Mouse (Mus musculus): ENCODE data around the gene Dhx16. TPM values are rescaled to one million over a fixed set of nuclear protein-coding genes. Genes with fewer than 3 reads are reported as not detected.

Gene Dhx16
- polyA plus RNA-seq, 1 experiment from 2014 or later = 14.2 TPM

DNA sequence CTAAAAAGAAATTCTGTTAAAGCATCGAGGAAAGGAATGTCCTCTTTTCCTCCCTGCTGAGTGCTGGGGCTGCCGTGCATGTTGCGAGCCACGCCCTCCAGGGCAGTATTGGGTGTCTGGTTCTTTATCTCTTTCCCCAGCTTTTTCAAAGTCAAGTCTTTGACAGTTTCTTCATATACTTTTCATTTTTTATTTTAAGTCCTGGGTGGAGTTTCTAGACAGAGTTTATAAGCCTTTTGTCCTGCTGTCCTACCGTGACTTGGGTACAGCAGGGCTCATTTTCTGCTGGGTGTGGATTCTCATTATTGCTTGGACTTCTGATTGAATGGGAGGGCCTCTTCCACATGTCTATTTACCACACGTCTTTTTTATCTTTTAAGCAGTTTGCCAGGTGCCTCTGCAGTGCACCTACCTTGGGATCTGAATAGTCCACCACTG, 40.3 kb downstream of the Dhx16 start:
- H3K36me3 ChIP-seq (ENCODE audit: control insufficient read depth, insufficient read depth, low read length) = peaks cover 5% of the 10 kb centered on the region
- peak overlapping the region; percentile 52 for H3K4me2 ChIP-seq (replicated peaks; ENCODE audit: low read depth)
- 28% methylated on average over 6 of the region's 6 CpGs for WGBS
- peak overlapping the region; percentile 79; the same call in 1 of the 2 replicates for H3K27ac ChIP-seq (replicated peaks)
- DNase-seq (ENCODE audit: low spot score) = no peak
- TF ChIP-seq CTCF (IDR thresholded peaks at IDR 0.05; ENCODE audit: low read depth) (no peak), EP300 (optimal IDR thresholded peaks at IDR 0.05) (no peak)
- peaks cover 4% of the 10 kb centered on the region for H3K4me1 ChIP-seq (replicated peaks; ENCODE audit: control insufficient read depth, insufficient read depth)
- H3K27me3 ChIP-seq (ENCODE audit: control insufficient read depth, insufficient read depth, low read length) = no peaks in the 10 kb centered on the region
- ATAC-seq (ENCODE audit: low FRiP score, low TSS enrichment) = no peak
- no peaks in the 10 kb centered on the region for H3K9me3 ChIP-seq (ENCODE audit: control insufficient read depth, low read length)
- 0 out of 2 replicates have a peak overlapping the region, but pooled peaks have one; percentile 17 for H3K4me3 ChIP-seq (ENCODE audit: low read depth, low read length)
- H3K9ac ChIP-seq (ENCODE audit: low read length) = peak overlapping the region; percentile 41; the same call in 1 of the 2 replicates

DNA sequence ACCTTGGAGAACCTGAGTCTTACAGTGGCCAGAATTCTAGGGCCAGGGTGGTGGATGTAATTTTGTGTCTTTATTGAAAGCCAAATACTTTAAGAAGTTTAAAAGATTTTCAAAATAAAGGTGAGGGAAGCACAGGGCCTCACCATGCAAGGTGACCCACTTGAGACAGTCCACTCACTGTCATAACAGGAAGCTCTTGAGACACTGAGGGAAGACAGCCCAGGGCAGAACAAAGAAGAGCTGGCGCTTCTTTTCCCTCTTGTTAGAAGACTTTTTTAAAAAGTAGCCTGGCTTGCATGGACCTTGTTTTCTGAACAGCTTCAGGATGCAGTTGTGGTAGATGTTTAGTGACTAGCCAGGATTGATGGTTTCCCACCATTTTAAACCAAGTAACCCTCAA, 40.8 kb downstream of the Dhx16 start:
- H3K9me3 ChIP-seq (ENCODE audit: control insufficient read depth, low read length) = no peaks in the 10 kb centered on the region
- no peaks in the 10 kb centered on the region for H3K27me3 ChIP-seq (ENCODE audit: control insufficient read depth, insufficient read depth, low read length)
- peaks cover 4% of the 10 kb centered on the region for H3K4me1 ChIP-seq (replicated peaks; ENCODE audit: control insufficient read depth, insufficient read depth)
- peak overlapping the region; percentile 31; the same call in 1 of the 2 replicates for H3K9ac ChIP-seq (ENCODE audit: low read length)
- H3K4me2 ChIP-seq (replicated peaks; ENCODE audit: low read depth) = peak overlapping the region; percentile 52; the same call in 1 of the 2 replicates
- TF ChIP-seq CTCF (IDR thresholded peaks at IDR 0.05; ENCODE audit: low read depth) = no peak
- no peak for TF ChIP-seq EP300 (optimal IDR thresholded peaks at IDR 0.05)
- peak overlapping the region; percentile 79 for H3K27ac ChIP-seq (replicated peaks)
- DNase-seq (ENCODE audit: low spot score) (no peak), ATAC-seq (ENCODE audit: low FRiP score, low TSS enrichment) (no peak)
- H3K36me3 ChIP-seq (ENCODE audit: control insufficient read depth, insufficient read depth, low read length) = peaks cover 10% of the 10 kb centered on the region
- no peak overlapping the region for H3K4me3 ChIP-seq (ENCODE audit: low read depth, low read length)
- 75% methylated on average over 1 of the region's 1 CpGs for WGBS

- ATAC-seq (ENCODE audit: low FRiP score, low TSS enrichment) = no peak
- peak overlapping the region; percentile 79; the same call in 1 of the 2 replicates for H3K27ac ChIP-seq (replicated peaks)
- TF ChIP-seq EP300 (optimal IDR thresholded peaks at IDR 0.05) (no peak), CTCF (IDR thresholded peaks at IDR 0.05; ENCODE audit: low read depth) (peak; percentile 80)
- no peak overlapping the region for H3K4me3 ChIP-seq (ENCODE audit: low read depth, low read length)
- H3K36me3 ChIP-seq (ENCODE audit: control insufficient read depth, insufficient read depth, low read length) = peaks cover 10% of the 10 kb centered on the region
- no peaks in the 10 kb centered on the region for H3K9me3 ChIP-seq (ENCODE audit: control insufficient read depth, low read length)
- peaks cover 4% of the 10 kb centered on the region for H3K4me1 ChIP-seq (replicated peaks; ENCODE audit: control insufficient read depth, insufficient read depth)
- WGBS = 64% methylated on average over 5 of the region's 5 CpGs
- H3K9ac ChIP-seq (ENCODE audit: low read length) = 0 out of 2 replicates have a peak overlapping the region, but pooled peaks have one; percentile 31
- no peaks in the 10 kb centered on the region for H3K27me3 ChIP-seq (ENCODE audit: control insufficient read depth, insufficient read depth, low read length)
- DNase-seq (ENCODE audit: low spot score) = peak; percentile 45
- H3K4me2 ChIP-seq (replicated peaks; ENCODE audit: low read depth) = no peak overlapping the region
Observed at GRCm38 (mm10) chr17:35920862-35921562, 41.4 kb downstream of the Dhx16 start.

DNA sequence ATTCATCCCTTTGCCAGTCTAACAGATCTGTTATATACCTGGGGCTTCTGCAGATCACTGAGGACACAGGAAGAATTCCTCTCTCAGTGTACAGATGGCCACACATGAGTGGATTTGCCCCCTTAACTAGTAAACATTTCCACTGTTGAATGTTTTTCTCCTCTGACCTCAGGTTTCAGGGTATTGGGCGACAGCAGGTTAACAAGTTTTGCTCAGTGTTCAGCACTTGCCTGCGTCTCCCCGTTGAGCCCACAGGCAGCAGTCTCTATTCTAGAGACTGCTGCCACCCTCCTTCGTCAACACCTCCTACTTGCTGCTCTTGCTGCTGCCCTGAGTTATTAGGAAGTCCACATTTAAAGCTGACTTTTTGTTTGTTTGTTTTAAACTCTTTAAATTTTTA, 42.1 kb downstream of the Dhx16 start:
- Histone ChIP-seq H3K4me3 (ENCODE audit: low read depth, low read length) (no peak overlapping the region), H3K27me3 (ENCODE audit: control insufficient read depth, insufficient read depth, low read length) (no peaks in the 10 kb centered on the region), H3K4me1 (replicated peaks; ENCODE audit: control insufficient read depth, insufficient read depth) (peaks cover 4% of the 10 kb centered on the region), H3K9ac (ENCODE audit: low read length) (no peak overlapping the region), H3K36me3 (ENCODE audit: control insufficient read depth, insufficient read depth, low read length) (peaks cover 14% of the 10 kb centered on the region), H3K9me3 (ENCODE audit: control insufficient read depth, low read length) (no peaks in the 10 kb centered on the region), H3K4me2 (replicated peaks; ENCODE audit: low read depth) (no peak overlapping the region), H3K27ac (replicated peaks) (no peak overlapping the region)
- no peak for TF ChIP-seq CTCF (IDR thresholded peaks at IDR 0.05; ENCODE audit: low read depth)
- TF ChIP-seq EP300 (optimal IDR thresholded peaks at IDR 0.05) = no peak
- DNase-seq (ENCODE audit: low spot score) (no peak), ATAC-seq (ENCODE audit: low FRiP score, low TSS enrichment) (no peak)
- 72% methylated on average over 4 of the region's 4 CpGs for WGBS

DNA sequence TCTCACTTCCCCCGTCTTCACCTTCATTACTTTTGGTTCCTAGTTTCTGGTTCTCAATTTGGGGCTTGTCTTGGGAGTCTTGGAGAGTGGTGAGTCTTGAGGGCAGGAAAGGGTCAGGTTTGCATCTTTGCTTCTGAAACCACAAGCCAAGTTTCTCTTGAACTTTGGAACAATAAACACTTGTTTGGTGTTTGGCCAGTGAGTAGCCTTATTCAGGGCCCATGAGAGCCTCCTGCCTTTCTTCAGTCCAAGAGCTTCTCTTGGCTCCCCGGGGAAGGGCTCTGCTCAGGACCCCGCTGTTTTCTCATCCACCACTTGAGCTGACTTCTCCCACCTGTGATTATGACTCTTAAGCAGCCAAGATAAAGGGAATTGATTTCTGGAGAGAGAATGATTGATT, 42.9 kb downstream of the Dhx16 start:
- Histone ChIP-seq H3K4me2 (replicated peaks; ENCODE audit: low read depth) (no peak overlapping the region), H3K4me1 (replicated peaks; ENCODE audit: control insufficient read depth, insufficient read depth) (peaks cover 4% of the 10 kb centered on the region), H3K36me3 (ENCODE audit: control insufficient read depth, insufficient read depth, low read length) (peaks cover 16% of the 10 kb centered on the region), H3K27ac (replicated peaks) (no peak overlapping the region), H3K9me3 (ENCODE audit: control insufficient read depth, low read length) (no peaks in the 10 kb centered on the region), H3K4me3 (ENCODE audit: low read depth, low read length) (no peak overlapping the region), H3K27me3 (ENCODE audit: control insufficient read depth, insufficient read depth, low read length) (no peaks in the 10 kb centered on the region), H3K9ac (ENCODE audit: low read length) (0 out of 2 replicates have a peak overlapping the region, but pooled peaks have one; percentile 14)
- TF ChIP-seq CTCF (IDR thresholded peaks at IDR 0.05; ENCODE audit: low read depth) (no peak), EP300 (optimal IDR thresholded peaks at IDR 0.05) (no peak)
- WGBS = 79% methylated on average over 3 of the region's 3 CpGs
- ATAC-seq (ENCODE audit: low FRiP score, low TSS enrichment) = no peak
- DNase-seq (ENCODE audit: low spot score) = no peak

DNA sequence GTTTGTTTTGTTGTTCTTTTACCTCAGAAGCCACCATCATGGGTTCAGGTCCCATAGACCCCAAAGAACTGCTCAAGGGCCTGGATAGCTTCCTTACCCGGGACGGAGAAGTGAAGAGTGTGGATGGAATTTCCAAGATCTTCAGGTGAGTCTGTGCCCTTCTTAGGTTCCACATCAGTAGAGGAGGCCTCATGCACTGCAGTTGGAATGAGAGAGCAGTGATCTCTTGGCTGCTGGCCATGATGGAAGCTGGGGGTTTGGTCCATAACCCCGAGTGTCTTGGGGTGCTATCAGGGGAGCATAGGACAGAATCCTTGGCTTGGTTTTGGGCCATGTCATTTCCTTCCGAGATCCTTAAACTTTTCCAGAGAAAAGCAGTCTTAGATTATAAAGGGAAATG, 43.7 kb downstream of the Dhx16 start:
- Histone ChIP-seq H3K36me3 (ENCODE audit: control insufficient read depth, insufficient read depth, low read length) (peaks cover 23% of the 10 kb centered on the region), H3K9me3 (ENCODE audit: control insufficient read depth, low read length) (no peaks in the 10 kb centered on the region), H3K27ac (replicated peaks) (no peak overlapping the region), H3K27me3 (ENCODE audit: control insufficient read depth, insufficient read depth, low read length) (no peaks in the 10 kb centered on the region), H3K4me1 (replicated peaks; ENCODE audit: control insufficient read depth, insufficient read depth) (peaks cover 4% of the 10 kb centered on the region), H3K4me3 (ENCODE audit: low read depth, low read length) (no peak overlapping the region), H3K4me2 (replicated peaks; ENCODE audit: low read depth) (no peak overlapping the region), H3K9ac (ENCODE audit: low read length) (no peak overlapping the region)
- 91% methylated on average over 4 of the region's 4 CpGs for WGBS
- no peak for DNase-seq (ENCODE audit: low spot score)
- ATAC-seq (ENCODE audit: low FRiP score, low TSS enrichment) = no peak
- TF ChIP-seq CTCF (IDR thresholded peaks at IDR 0.05; ENCODE audit: low read depth) (no peak), EP300 (optimal IDR thresholded peaks at IDR 0.05) (no peak)
